In the genomic region with DNA sequence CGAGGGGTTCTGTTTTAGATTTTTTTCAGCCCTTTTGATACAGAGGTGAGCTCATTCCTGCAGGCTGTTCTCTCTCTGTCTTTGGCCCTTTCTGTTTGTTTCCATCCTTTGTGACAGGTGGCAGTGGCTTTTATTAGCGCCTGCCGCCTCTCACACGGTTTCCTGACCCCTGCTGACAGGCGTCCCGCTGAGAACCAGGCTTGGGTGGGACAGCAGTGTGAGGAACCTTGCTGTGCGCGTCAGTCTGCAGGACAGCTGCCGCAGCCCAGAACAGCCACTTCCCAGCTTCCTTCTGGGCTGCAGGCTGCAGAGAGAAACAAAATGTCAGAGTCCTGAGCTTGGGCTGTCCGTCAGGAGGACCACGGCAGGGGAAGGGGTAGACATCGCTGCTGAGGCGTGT, we compare ENCODE assay signal across 12 mouse cellular contexts. TPM values are rescaled to one million over a fixed set of nuclear protein-coding genes. Genes with fewer than 3 reads are reported as not detected.
DNase-seq lines count a peak whose midpoint lies in the region; ATAC-seq and TF ChIP-seq lines count a peak whose summit lies in the region.
"Had no signal": no experiment of that assay in that cellular context is flagged by ENCODE, and none has a peak within 500 bp of the region (broad histone marks: within the 10 kb centered on the region; RNA-seq: fewer than 3 reads in every experiment).

No protein-coding gene starts in this region.

- H3K4me2 ChIP-seq in lung, embryonic 14.5 days: peak overlapping the region; percentile 35; the same call in 1 of the 2 replicates
- peak overlapping the region; percentile 30; the same call in 1 of the 2 replicates for H3K4me2 ChIP-seq in forebrain, embryonic 13.5 days
- H3K4me2 ChIP-seq in intestine, postnatal 0 days (replicated peaks; ENCODE audit: low read depth): peak overlapping the region; percentile 37
- peak overlapping the region; percentile 41 for H3K4me2 ChIP-seq in neural tube, embryonic 15.5 days

- H3K36me3 ChIP-seq in lung, embryonic 14.5 days (ENCODE audit: insufficient read depth): no peaks in the 10 kb centered on the region
- H3K36me3 ChIP-seq in forebrain, embryonic 13.5 days (ENCODE audit: poor library complexity, severe bottlenecking): no peaks in the 10 kb centered on the region
- no peaks in the 10 kb centered on the region for H3K36me3 ChIP-seq in intestine, postnatal 0 days (ENCODE audit: control insufficient read depth, insufficient read depth)
- H3K36me3 ChIP-seq in neural tube, embryonic 15.5 days: no peaks in the 10 kb centered on the region
- H3K36me3 ChIP-seq: G1E had no signal

- ATAC-seq in lung, embryonic 14.5 days (ENCODE audit: insufficient read depth): no peak
- no peak for ATAC-seq in forebrain, embryonic 13.5 days
- ATAC-seq in intestine, postnatal 0 days: no peak
- ATAC-seq in neural tube, embryonic 15.5 days (ENCODE audit: low FRiP score): no peak
- ATAC-seq in megakaryocyte progenitor cell, adult 5-6 weeks (replicated peaks; ENCODE audit: poor library complexity): no peak

- no peak overlapping the region for H3K27ac ChIP-seq in lung, embryonic 14.5 days (ENCODE audit: low read depth)
- H3K27ac ChIP-seq in forebrain, embryonic 13.5 days: peak overlapping the region; percentile 20; the same call in 1 of the 2 replicates
- no peak overlapping the region for H3K27ac ChIP-seq in intestine, postnatal 0 days (ENCODE audit: low read depth, low read length)
- H3K27ac ChIP-seq in neural tube, embryonic 15.5 days (replicated peaks): no peak overlapping the region
- H3K27ac ChIP-seq: layer of hippocampus, adult 2 months had no signal

- no peak overlapping the region; the same call in 1 of the 2 replicates for H3K9ac ChIP-seq in lung, embryonic 14.5 days
- H3K9ac ChIP-seq in forebrain, embryonic 13.5 days: peak overlapping the region; percentile 51; the same call in 1 of the 2 replicates
- no peak overlapping the region for H3K9ac ChIP-seq in intestine, postnatal 0 days (ENCODE audit: low read depth, low read length)
- H3K9ac ChIP-seq in neural tube, embryonic 15.5 days (replicated peaks): no peak overlapping the region

- 8% methylated on average over 13 of the region's 13 CpGs for WGBS in lung, embryonic 14.5 days
- 3% methylated on average over 13 of the region's 13 CpGs for WGBS in forebrain, embryonic 13.5 days
- WGBS in intestine, postnatal 0 days: 7% methylated on average over 13 of the region's 13 CpGs
- WGBS in neural tube, embryonic 15.5 days: 4% methylated on average over 13 of the region's 13 CpGs

- no peak overlapping the region for H3K4me3 ChIP-seq in lung, embryonic 14.5 days (ENCODE audit: low read depth, low read length)
- H3K4me3 ChIP-seq in forebrain, embryonic 13.5 days: no peak overlapping the region
- no peak overlapping the region for H3K4me3 ChIP-seq in intestine, postnatal 0 days (ENCODE audit: low read depth, low read length)
- H3K4me3 ChIP-seq in neural tube, embryonic 15.5 days (replicated peaks): 0 out of 2 replicates have a peak overlapping the region, but pooled peaks have one; percentile 10
- H3K4me3 ChIP-seq: layer of hippocampus, adult 2 months had no signal

- H3K4me1 ChIP-seq in lung, embryonic 14.5 days (ENCODE audit: insufficient read depth): no peaks in the 10 kb centered on the region
- H3K4me1 ChIP-seq in forebrain, embryonic 13.5 days: peaks cover 37% of the 10 kb centered on the region
- H3K4me1 ChIP-seq in intestine, postnatal 0 days (replicated peaks; ENCODE audit: control insufficient read depth, insufficient read depth, low read length): no peaks in the 10 kb centered on the region
- peaks cover 41% of the 10 kb centered on the region for H3K4me1 ChIP-seq in neural tube, embryonic 15.5 days

- no peak for DNase-seq in lung, embryonic 14.5 days
- no peak for DNase-seq in lung, postnatal 4 days
- DNase-seq in kidney, postnatal 36 days: no peak
- DNase-seq in frontal cortex, postnatal 14 days (ENCODE audit: low spot score in 2 of 2): no peak
- DNase-seq: right cerebral cortex, adult 18-20 months; thymus, postnatal 25 days had no signal

- no peaks in the 10 kb centered on the region for H3K9me3 ChIP-seq in lung, embryonic 14.5 days (ENCODE audit: low read depth, low read length)
- H3K9me3 ChIP-seq in forebrain, embryonic 13.5 days (replicated peaks): no peaks in the 10 kb centered on the region
- no peaks in the 10 kb centered on the region for H3K9me3 ChIP-seq in intestine, postnatal 0 days (ENCODE audit: control insufficient read depth)
- H3K9me3 ChIP-seq in neural tube, embryonic 15.5 days (replicated peaks): no peaks in the 10 kb centered on the region
- H3K9me3 ChIP-seq: G1E had no signal

- H3K27me3 ChIP-seq in lung, embryonic 14.5 days (ENCODE audit: insufficient read depth, low read length): no peaks in the 10 kb centered on the region
- no peaks in the 10 kb centered on the region for H3K27me3 ChIP-seq in forebrain, embryonic 13.5 days
- H3K27me3 ChIP-seq in intestine, postnatal 0 days (replicated peaks; ENCODE audit: control insufficient read depth, insufficient read depth, low read length): no peaks in the 10 kb centered on the region
- peaks cover 23% of the 10 kb centered on the region for H3K27me3 ChIP-seq in neural tube, embryonic 15.5 days (replicated peaks)

- no peak for TF ChIP-seq CTCF in lung, embryonic 14.5 days (IDR thresholded peaks at IDR 0.05; ENCODE audit: low read depth)
- no peak for TF ChIP-seq CTCF in intestine, postnatal 0 days (IDR thresholded peaks at IDR 0.05; ENCODE audit: low read depth)

RNA-seq across cellular contexts. Expression of gene Kif26a, which starts 49.0 kb away (rescaled TPM):
- polyA plus RNA-seq in lung, embryonic 14.5 days (2014; fragmentation: Nextera tagmentation; extraction: Ambion mirVana): 2.2 and 2.3 TPM in 2 replicates
- polyA plus RNA-seq in forebrain, embryonic 13.5 days (2015; fragmentation: Nextera tagmentation; extraction: Ambion mirVana): 10.9 and 14.4 TPM in 2 replicates
- polyA plus RNA-seq in intestine, postnatal 0 days (2015; fragmentation: Nextera tagmentation; extraction: Ambion mirVana): 0.89 and 1.1 TPM in 2 replicates
- 4.0 and 4.2 TPM in 2 replicates for polyA plus RNA-seq in neural tube, embryonic 15.5 days (2015; fragmentation: Nextera tagmentation; extraction: Ambion mirVana)
- total RNA-seq in megakaryocyte progenitor cell, adult 5-6 weeks (2015): not detected in 2 replicates
- not detected in 2 replicates for total RNA-seq in megakaryocyte progenitor cell, adult 5-6 weeks (2017)
- total RNA-seq: G1E had no signal
- polyA plus RNA-seq: G1E had no signal
